Comparison of ENCODE assay signal across 1 mouse cellular context in the genomic region with DNA sequence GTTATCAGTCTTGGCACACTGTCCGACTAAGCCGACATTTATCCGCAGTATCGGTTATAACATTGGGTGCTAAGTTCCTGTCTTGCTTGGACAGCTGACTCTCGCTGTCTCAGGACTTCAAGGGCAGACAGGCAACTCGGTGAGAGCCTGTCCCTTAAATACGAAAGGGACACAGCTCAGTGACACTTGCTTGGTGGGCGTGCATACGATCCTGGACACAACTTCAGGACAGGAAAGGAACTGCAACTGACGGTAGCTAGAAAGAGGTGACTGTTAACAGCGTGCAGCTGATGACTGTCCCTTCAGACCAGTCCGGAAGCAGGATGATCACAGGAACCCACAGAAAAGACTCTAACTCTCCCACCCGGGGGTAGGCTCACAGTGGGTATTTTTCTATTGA.
TF ChIP-seq lines count a peak whose summit lies in the region.

No protein-coding gene starts in this region.

TF ChIP-seq in CH12.LX, 34 proteins besides CTCF, POLR2A, EP300 and RAD21 (continued from another document):
- TF ChIP-seq MEF2A (IDR thresholded peaks at IDR 0.05; ENCODE audit: borderline replicate concordance, low read depth, low read length) (peak; percentile 46; the same call in 1 of the 2 replicates), TCF12 (IDR thresholded peaks at IDR 0.05; ENCODE audit: low read depth, low read length) (peak; percentile 58; the same call in 1 of the 2 replicates), NELFE (IDR thresholded peaks at IDR 0.05; ENCODE audit: low read depth, low read length) (0 out of 2 replicates have a peak, but pooled peaks have one; percentile 40), ZKSCAN1 (IDR thresholded peaks at IDR 0.05; ENCODE audit: borderline replicate concordance, low read depth, low read length) (no peak), MXI1 (IDR thresholded peaks at IDR 0.05; ENCODE audit: low read depth, low read length) (peak; percentile 87)
TF ChIP-seq in CH12.LX: peak in this region for 13.
